Mouse (Mus musculus): ENCODE measurements at regions not wholly inside any gene's neighbourhood (a gene's known extent, or its start where the extent isn't known, plus 50 kb on each side); places are given as distances from the start of the nearest gene placed in this dataset.

GRCm38 (mm10) chr4:5074754-5075153, 281.6 kb upstream of the Impad1 start:
- WGBS = 95% methylated on average over 1 of the region's 1 CpGs
- Histone ChIP-seq H3K79me2 (replicated peaks; ENCODE audit: control insufficient read depth, insufficient read depth, low read length) (no peaks in the 10 kb centered on the region), H3K27ac (no peak overlapping the region), H3K27me3 (ENCODE audit: control insufficient read depth, insufficient read depth, low read length) (no peaks in the 10 kb centered on the region), H3K4me1 (ENCODE audit: control insufficient read depth, insufficient read depth, low read length) (no peaks in the 10 kb centered on the region), H3K9ac (ENCODE audit: low read depth, low read length) (no peak overlapping the region), H3K36me3 (ENCODE audit: control insufficient read depth, insufficient read depth, low read length) (no peaks in the 10 kb centered on the region), H3K4me3 (no peak overlapping the region)
- DNase-seq = no peak
- no peak for TF ChIP-seq EP300 (IDR thresholded peaks at IDR 0.05; ENCODE audit: insufficient read depth, low read depth, low read length)
- TF ChIP-seq POLR2A (IDR thresholded peaks at IDR 0.05; ENCODE audit: insufficient read depth, low read depth, low read length) = no peak
- no peak for TF ChIP-seq CTCF (IDR thresholded peaks at IDR 0.05)
- intact Hi-C loops (cut with DNase I) = no loop called here

GRCm38 (mm10) chr4:5071243-5071642, 278.1 kb upstream of the Impad1 start:
- intact Hi-C loops (cut with DNase I) = no loop called here
- Histone ChIP-seq H3K27me3 (ENCODE audit: control insufficient read depth, insufficient read depth, low read length) (no peaks in the 10 kb centered on the region), H3K9ac (ENCODE audit: low read depth, low read length) (no peak overlapping the region), H3K27ac (no peak overlapping the region), H3K4me3 (no peak overlapping the region), H3K79me2 (replicated peaks; ENCODE audit: control insufficient read depth, insufficient read depth, low read length) (no peaks in the 10 kb centered on the region), H3K36me3 (ENCODE audit: control insufficient read depth, insufficient read depth, low read length) (no peaks in the 10 kb centered on the region), H3K4me1 (ENCODE audit: control insufficient read depth, insufficient read depth, low read length) (no peaks in the 10 kb centered on the region)
- no peak for TF ChIP-seq EP300 (IDR thresholded peaks at IDR 0.05; ENCODE audit: insufficient read depth, low read depth, low read length)
- no peak for TF ChIP-seq CTCF (IDR thresholded peaks at IDR 0.05)
- no peak for TF ChIP-seq POLR2A (IDR thresholded peaks at IDR 0.05; ENCODE audit: insufficient read depth, low read depth, low read length)
- 75% methylated on average over 4 of the region's 4 CpGs for WGBS
- no peak for DNase-seq

- intact Hi-C loops (cut with DNase I) = no loop called here
- Histone ChIP-seq H3K27ac (no peak overlapping the region), H3K4me1 (ENCODE audit: control insufficient read depth, insufficient read depth, low read length) (no peaks in the 10 kb centered on the region), H3K9ac (ENCODE audit: low read depth, low read length) (no peak overlapping the region), H3K79me2 (replicated peaks; ENCODE audit: control insufficient read depth, insufficient read depth, low read length) (no peaks in the 10 kb centered on the region), H3K27me3 (ENCODE audit: control insufficient read depth, insufficient read depth, low read length) (no peaks in the 10 kb centered on the region), H3K36me3 (ENCODE audit: control insufficient read depth, insufficient read depth, low read length) (no peaks in the 10 kb centered on the region), H3K4me3 (no peak overlapping the region)
- WGBS = 60% methylated on average over 2 of the region's 2 CpGs
- TF ChIP-seq CTCF (IDR thresholded peaks at IDR 0.05) = no peak
- TF ChIP-seq EP300 (IDR thresholded peaks at IDR 0.05; ENCODE audit: insufficient read depth, low read depth, low read length) = no peak
- no peak for TF ChIP-seq POLR2A (IDR thresholded peaks at IDR 0.05; ENCODE audit: insufficient read depth, low read depth, low read length)
- DNase-seq = no peak
Observed at GRCm38 (mm10) chr4:5059290-5059955, 266.3 kb upstream of the Impad1 start.

- TF ChIP-seq POLR2A (IDR thresholded peaks at IDR 0.05; ENCODE audit: insufficient read depth, low read depth, low read length) (no peak), CTCF (IDR thresholded peaks at IDR 0.05) (no peak), EP300 (IDR thresholded peaks at IDR 0.05; ENCODE audit: insufficient read depth, low read depth, low read length) (no peak)
- Histone ChIP-seq H3K4me1 (ENCODE audit: control insufficient read depth, insufficient read depth, low read length) (no peaks in the 10 kb centered on the region), H3K4me3 (no peak overlapping the region), H3K36me3 (ENCODE audit: control insufficient read depth, insufficient read depth, low read length) (no peaks in the 10 kb centered on the region), H3K27me3 (ENCODE audit: control insufficient read depth, insufficient read depth, low read length) (no peaks in the 10 kb centered on the region), H3K27ac (no peak overlapping the region), H3K9ac (ENCODE audit: low read depth, low read length) (no peak overlapping the region), H3K79me2 (replicated peaks; ENCODE audit: control insufficient read depth, insufficient read depth, low read length) (no peaks in the 10 kb centered on the region)
- no peak for DNase-seq
- intact Hi-C loops (cut with DNase I) = no loop called here
- WGBS = 52% methylated on average over 2 of the region's 2 CpGs
Observed at GRCm38 (mm10) chr4:5029929-5030328, 236.8 kb upstream of the Impad1 start.

DNA sequence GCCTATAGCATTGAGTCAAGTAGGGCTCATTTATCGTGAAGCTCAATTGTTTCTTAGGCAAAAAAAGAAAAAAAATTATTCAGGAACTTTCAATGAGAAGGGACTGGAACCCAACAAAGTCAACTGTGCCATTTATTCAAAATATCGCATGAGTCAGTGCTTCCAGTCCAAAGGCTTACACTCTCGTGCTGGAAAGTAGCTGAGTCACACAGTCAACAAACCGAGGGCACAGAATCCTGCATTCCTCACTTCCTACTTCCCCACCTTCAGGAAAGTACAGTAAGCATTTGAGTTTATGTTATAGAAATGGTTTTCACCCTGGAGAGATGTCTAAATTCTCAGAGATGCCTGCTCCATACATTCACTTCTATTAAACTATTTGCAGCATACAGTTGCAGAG, 194.3 kb upstream of the Impad1 start:
- no peaks in the 10 kb centered on the region for H3K4me1 ChIP-seq (ENCODE audit: control insufficient read depth, insufficient read depth, low read length)
- intact Hi-C loops (cut with DNase I) = no loop called here
- DNase-seq = no peak
- H3K27me3 ChIP-seq (ENCODE audit: control insufficient read depth, insufficient read depth, low read length) = no peaks in the 10 kb centered on the region
- TF ChIP-seq CTCF (IDR thresholded peaks at IDR 0.05) (no peak), EP300 (IDR thresholded peaks at IDR 0.05; ENCODE audit: insufficient read depth, low read depth, low read length) (no peak), POLR2A (IDR thresholded peaks at IDR 0.05; ENCODE audit: insufficient read depth, low read depth, low read length) (no peak)
- WGBS = 56% methylated on average over 4 of the region's 4 CpGs
- H3K27ac ChIP-seq = no peak overlapping the region
- no peak overlapping the region for H3K9ac ChIP-seq (ENCODE audit: low read depth, low read length)
- H3K36me3 ChIP-seq (ENCODE audit: control insufficient read depth, insufficient read depth, low read length) = no peaks in the 10 kb centered on the region
- H3K4me3 ChIP-seq = no peak overlapping the region
- no peaks in the 10 kb centered on the region for H3K79me2 ChIP-seq (replicated peaks; ENCODE audit: control insufficient read depth, insufficient read depth, low read length)

- no peaks in the 10 kb centered on the region for H3K27me3 ChIP-seq (ENCODE audit: control insufficient read depth, insufficient read depth, low read length)
- WGBS = 29% methylated on average over 1 of the region's 1 CpGs
- intact Hi-C loops (cut with DNase I) = no loop called here
Observed at GRCm38 (mm10) chr4:4983474-4984194, 190.5 kb upstream of the Impad1 start.

More at GRCm38 (mm10) chr4:4983474-4984194, 190.5 kb upstream of the Impad1 start:
- Histone ChIP-seq H3K9ac (ENCODE audit: low read depth, low read length) (no peak overlapping the region), H3K79me2 (replicated peaks; ENCODE audit: control insufficient read depth, insufficient read depth, low read length) (no peaks in the 10 kb centered on the region), H3K4me3 (no peak overlapping the region), H3K36me3 (ENCODE audit: control insufficient read depth, insufficient read depth, low read length) (no peaks in the 10 kb centered on the region), H3K27ac (no peak overlapping the region), H3K4me1 (ENCODE audit: control insufficient read depth, insufficient read depth, low read length) (no peaks in the 10 kb centered on the region)
- TF ChIP-seq CTCF (IDR thresholded peaks at IDR 0.05) = no peak
- TF ChIP-seq EP300 (IDR thresholded peaks at IDR 0.05; ENCODE audit: insufficient read depth, low read depth, low read length) = no peak
- TF ChIP-seq POLR2A (IDR thresholded peaks at IDR 0.05; ENCODE audit: insufficient read depth, low read depth, low read length) = no peak
- no peak for DNase-seq

Measured in heart, adult 2 months (tissue).